Mouse (Mus musculus) gastrocnemius, adult 18-20 months (tissue): Measurements from ENCODE around the gene Sp140. TPM values are rescaled to one million over a fixed set of nuclear protein-coding genes. Genes with fewer than 3 reads are reported as not detected.
"Not testable (repeated sequence)": the region's sequence is repeated elsewhere in the genome, so short reads cannot be mapped to it uniquely, and the experiment has no call there.

Source experiments
- DNase-seq: peaks from one replicate; pipeline ENCODE4 v3.0.0; 2021; ENCODE audit warnings: low spot score
- long read RNA-seq, 2 experiments: library from polyadenylated mRNA; stranded (forward); transcript quantifications; one replicate each; pipeline ENCODE4 v2.0.0; 2021
- total RNA-seq, 2 experiments: library from RNA; stranded (reverse); gene quantifications; 2 replicates each; pipeline ENCODE4 v1.2.3; 2021

Gene Sp140
- 1 to 10 TPM in 1 of 2 experiments, under 1 TPM in 1; 0.73 to 1.4 TPM for total RNA-seq
- long read RNA-seq, experiment 1 = 0 reads
- long read RNA-seq, experiment 2 = 0 reads

GRCm38 (mm10) chr1:85600078-85600477 is at the start of gene Sp140:
Gene Sp140, plus strand, starts transcription at chr1:85600378.
- DNase-seq = not testable (repeated sequence)

GRCm38 (mm10) chr1:85555261-85555660 is 44.9 kb upstream of the Sp140 start:
- DNase-seq = peak; percentile 10

- not testable (repeated sequence) for DNase-seq
Observed at GRCm38 (mm10) chr1:85573554-85573953, 26.6 kb upstream of the Sp140 start.

GRCm38 (mm10) chr1:85575376-85575775 is 24.8 kb upstream of the Sp140 start, which contains the start of gene G530012D18Rik:
Gene G530012D18Rik, plus strand, starts transcription at chr1:85575676.
- DNase-seq = not testable (repeated sequence)

GRCm38 (mm10) chr1:85578372-85579010 is 21.7 kb upstream of the Sp140 start:
- not testable (repeated sequence) for DNase-seq

- DNase-seq = not testable (repeated sequence)
Observed at GRCm38 (mm10) chr1:85579199-85580147, 20.7 kb upstream of the Sp140 start.

- not testable (repeated sequence) for DNase-seq
Observed at GRCm38 (mm10) chr1:85580148-85580534, 20.0 kb upstream of the Sp140 start.

- not testable (repeated sequence) for DNase-seq
Observed at GRCm38 (mm10) chr1:85580578-85580977, 19.6 kb upstream of the Sp140 start.

- not testable (repeated sequence) for DNase-seq
Observed at GRCm38 (mm10) chr1:85581518-85581917, 18.7 kb upstream of the Sp140 start.

GRCm38 (mm10) chr1:85588697-85589096 is 11.5 kb upstream of the Sp140 start:
- DNase-seq = not testable (repeated sequence)

- not testable (repeated sequence) for DNase-seq
Observed at GRCm38 (mm10) chr1:85592526-85592925, 7.7 kb upstream of the Sp140 start.

- not testable (repeated sequence) for DNase-seq
Observed at GRCm38 (mm10) chr1:85598271-85599012, 1.7 kb upstream of the Sp140 start, which contains the start of gene Sp110. Gene Sp110, minus strand, starts transcription at chr1:85598817.

- DNase-seq = peak; percentile 34
Observed at GRCm38 (mm10) chr1:85600794-85601193, 616 bp downstream of the Sp140 start.

- DNase-seq = not testable (repeated sequence)
Observed at GRCm38 (mm10) chr1:85604341-85604740, 4.2 kb downstream of the Sp140 start.

- DNase-seq = not testable (repeated sequence)
Observed at GRCm38 (mm10) chr1:85608361-85608760, 8.2 kb downstream of the Sp140 start.

- not testable (repeated sequence) for DNase-seq
Observed at GRCm38 (mm10) chr1:85610581-85610980, 10.4 kb downstream of the Sp140 start.

- DNase-seq = not testable (repeated sequence)
Observed at GRCm38 (mm10) chr1:85615096-85615495, 14.9 kb downstream of the Sp140 start.

GRCm38 (mm10) chr1:85615819-85616218 is 15.6 kb downstream of the Sp140 start:
- DNase-seq = not testable (repeated sequence)

- DNase-seq = not testable (repeated sequence)
Observed at GRCm38 (mm10) chr1:85617161-85617560, 17.0 kb downstream of the Sp140 start.

- not testable (repeated sequence) for DNase-seq
Observed at GRCm38 (mm10) chr1:85618689-85619088, 18.5 kb downstream of the Sp140 start.

- DNase-seq = not testable (repeated sequence)
Observed at GRCm38 (mm10) chr1:85636936-85637335, 36.8 kb downstream of the Sp140 start.
